Mouse (Mus musculus): ENCODE measurements around the gene Hfe.
A peak's percentile ranks its signal among the peaks of the same experiment; 100 is the strongest.
"Not testable (repeated sequence)": the region's sequence is repeated elsewhere in the genome, so short reads cannot be mapped to it uniquely, and the experiment has no call there.

The Hfe gene

DNA sequence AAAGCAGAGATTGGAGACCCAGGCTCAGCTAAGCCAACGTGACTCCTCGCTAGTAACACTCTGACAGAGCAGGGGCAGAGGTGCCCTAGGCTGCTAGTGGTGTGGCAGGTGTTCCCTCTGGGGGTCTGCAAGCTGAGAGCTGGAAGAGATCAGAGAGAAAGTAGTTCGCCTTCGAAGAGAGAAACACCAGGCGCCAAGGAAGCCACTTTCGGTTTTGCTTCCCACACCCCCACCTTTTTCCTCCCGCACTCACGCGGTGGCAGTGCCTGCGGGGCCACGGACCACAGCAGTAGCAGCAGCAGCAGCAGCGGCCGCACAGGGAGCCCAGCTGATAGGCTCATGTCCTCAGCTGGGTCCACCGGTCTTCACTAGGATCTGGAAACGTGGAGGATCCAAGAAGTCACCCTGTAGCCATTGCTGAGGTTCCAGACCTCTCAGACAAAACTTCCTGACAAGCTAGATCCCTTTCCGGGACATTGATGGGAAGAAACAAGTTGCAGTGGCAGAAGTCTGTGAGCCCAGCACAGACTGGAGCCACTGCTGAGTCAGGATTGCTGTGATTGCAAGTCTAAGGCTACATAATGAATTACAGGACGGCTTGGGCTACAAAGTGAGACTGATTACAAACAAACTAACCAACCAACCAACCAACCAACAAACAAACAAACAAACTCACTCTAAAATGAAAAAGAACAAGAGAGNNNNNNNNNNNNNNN lies at the start of gene Hfe:
Gene Hfe, minus strand, starts transcription at position 481 of the 716 bp plus-strand sequence.
- DNase-seq (ENCODE audit: low spot score): peak; percentile 24

DNA sequence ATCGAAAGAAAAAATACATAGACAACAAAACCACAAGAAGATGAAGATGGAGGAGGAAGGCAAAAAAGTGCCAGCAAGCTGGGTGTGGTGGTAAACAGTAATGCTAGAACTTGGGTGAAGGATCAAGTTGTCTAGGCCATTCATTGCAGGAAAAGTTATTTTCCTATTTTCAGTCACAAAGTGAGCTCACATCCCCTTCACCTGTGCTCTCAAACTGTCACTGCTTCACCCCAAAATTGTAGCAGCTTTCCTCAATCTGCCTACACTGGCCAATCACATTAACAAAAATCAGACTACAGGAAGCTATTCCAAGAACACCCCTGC lies 49.2 kb upstream of the Hfe start:
- no peak for DNase-seq (ENCODE audit: low spot score)

DNA sequence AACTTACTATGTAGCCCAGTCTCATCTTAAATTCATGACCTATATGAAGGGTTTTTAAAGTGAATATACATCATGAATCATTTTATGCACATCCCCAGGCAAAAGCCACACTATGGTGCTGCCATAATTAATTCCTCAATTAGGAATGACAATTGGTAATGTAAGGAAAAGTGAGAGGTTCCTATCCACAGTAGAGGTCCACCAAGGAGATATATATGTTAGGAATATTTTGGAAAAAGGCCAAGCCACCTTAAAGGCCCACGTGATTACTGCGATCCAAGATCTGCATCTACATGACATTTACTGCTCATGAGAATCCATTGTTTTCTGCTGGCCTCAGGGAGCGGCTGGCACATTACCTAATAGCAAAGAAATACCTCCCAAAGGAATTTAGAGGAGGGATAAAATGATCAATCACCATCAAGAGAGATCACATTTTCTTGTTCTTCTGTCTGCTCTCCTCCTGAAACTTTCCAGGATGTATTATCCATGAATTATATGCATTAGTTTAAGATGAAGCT lies 48.7 kb upstream of the Hfe start:
- DNase-seq (ENCODE audit: low spot score): no peak

DNA sequence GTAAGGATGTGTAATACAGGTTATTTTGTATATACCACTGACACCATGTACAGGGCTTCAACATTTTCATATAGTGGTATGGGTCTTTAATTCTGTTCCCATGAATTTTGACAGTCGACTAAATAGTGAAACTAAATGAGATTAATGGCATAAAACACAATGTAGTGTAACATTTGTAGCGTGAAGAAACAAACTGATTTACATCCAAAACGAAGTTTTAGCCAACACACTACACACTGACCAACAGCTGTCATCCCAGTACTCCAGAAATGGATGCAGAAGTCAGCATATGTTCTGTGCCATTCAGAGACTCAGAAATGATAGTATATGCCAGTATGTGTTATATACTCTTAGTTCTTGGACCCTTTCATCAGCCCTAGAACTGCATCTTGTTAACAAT lies 47.3 kb upstream of the Hfe start:
- no peak for DNase-seq (ENCODE audit: low spot score)

DNA sequence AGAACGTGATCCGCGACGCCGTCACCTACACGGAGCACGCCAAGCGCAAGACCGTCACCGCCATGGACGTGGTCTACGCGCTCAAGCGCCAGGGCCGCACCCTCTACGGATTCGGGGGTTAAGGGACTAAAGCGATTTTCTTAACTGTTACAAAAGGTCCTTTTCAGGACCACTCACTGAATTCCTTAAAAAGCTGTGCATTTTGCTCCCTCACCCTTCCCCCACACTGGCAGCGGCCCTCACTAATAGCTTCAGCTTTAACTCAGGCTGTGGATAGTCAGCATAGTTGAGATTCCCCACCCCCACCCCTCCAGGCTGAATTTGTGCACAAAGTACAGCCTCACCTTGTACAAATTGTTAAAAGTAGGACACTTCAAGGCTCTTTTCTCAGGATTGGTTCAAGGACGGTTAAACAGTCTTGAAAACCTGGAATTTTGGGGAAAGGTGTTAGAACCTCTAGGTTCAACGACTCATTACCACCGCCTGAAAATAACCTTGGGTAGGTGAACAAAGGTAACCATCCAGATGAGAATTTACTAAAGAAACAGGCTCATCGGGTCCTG lies 46.6 kb upstream of the Hfe start:
- no peak for DNase-seq (ENCODE audit: low spot score)

DNA sequence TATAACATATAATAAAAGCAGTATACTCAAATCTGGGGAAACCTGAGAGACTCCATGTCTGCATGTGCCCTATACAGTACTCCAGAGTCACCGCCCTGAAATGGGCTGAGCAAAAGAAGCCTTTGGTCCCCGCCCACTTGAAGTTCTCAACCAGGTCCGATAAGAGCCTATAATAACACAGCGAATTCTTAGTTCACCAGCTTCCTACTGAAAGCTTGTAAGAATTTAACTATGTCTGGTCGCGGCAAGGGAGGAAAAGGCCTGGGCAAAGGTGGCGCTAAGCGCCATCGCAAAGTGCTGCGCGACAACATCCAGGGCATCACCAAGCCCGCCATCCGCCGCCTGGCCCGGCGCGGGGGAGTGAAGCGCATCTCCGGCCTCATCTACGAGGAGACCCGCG lies 46.1 kb upstream of the Hfe start, which contains the start of gene Hist1h4b:
Gene Hist1h4b, plus strand, starts transcription at position 224 of the 400 bp plus-strand sequence.
- DNase-seq (ENCODE audit: low spot score): peak; percentile 80

DNA sequence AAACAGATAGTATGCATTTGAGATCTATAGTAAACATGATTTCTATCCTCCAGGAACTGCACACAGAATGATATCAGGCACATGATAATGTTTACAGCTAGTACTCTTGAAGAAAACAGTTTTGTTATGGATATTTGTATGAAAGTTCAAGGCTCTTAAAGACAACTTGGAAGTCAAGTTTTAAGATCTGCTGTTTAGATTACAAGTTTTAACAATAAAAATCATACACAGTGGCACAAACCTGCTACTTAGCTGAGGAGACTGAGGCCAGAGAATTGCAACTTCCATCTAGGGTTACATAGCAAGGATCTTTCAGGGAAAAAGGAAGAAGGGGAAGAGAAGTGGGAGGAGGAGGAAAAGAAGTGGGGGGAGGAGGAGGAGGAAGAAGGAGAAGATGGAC lies 44.3 kb upstream of the Hfe start:
- DNase-seq (ENCODE audit: low spot score): no peak

DNA sequence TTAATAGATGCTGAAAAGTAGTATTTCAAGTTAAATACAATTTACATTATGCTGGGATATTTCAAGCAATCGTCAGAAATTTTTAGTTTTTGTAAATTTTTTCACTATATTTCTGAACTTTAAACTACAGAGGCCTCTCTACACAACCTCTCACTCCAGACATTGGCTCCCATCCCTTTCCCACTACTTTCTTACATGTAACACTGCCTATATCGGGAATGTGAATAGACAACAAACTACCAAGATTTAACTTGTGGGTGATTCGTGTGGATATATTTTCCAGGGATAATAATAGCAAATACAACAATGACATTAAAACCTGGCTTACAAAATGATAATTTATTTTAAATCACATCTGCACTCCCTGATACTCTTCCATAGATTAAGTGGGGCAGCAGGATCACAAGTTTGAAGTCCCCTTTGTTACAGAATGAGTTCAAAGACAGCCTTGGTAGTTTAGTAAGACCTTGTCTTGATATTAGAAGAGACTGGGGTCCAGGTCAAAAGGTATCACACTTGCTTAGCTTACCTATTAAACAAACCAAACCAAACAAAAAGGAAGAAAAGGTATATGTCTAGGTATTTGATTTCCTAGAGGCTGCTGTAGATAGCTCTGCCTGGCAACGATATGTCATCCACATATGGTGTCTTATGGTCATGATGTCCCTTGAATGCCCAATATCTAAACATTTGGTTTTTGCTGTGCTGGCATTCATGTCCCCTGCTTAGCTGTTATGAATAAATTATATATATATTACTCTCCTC lies 42.8 kb upstream of the Hfe start:
- no peak for DNase-seq (ENCODE audit: low spot score)

DNA sequence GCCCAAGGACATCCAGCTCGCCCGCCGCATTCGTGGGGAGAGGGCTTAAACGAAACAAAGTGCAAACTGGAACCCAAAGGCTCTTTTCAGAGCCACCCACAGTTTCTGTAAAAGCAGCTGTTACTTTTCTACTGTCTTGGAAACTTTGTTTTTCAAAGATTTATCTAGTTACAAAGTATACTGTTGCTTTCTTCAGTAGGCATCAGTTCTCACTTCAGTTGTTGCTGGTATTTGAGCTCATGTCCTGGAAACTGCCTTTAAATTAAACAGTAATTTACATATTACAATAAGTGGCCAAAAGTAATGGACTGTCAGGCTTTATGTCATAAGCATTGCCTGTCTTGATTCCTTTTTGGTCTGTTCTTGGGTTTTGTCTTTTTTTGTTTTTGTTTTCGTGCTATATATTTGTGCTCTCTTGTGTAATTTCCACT lies 42.1 kb upstream of the Hfe start:
- no peak for DNase-seq (ENCODE audit: low spot score)

DNA sequence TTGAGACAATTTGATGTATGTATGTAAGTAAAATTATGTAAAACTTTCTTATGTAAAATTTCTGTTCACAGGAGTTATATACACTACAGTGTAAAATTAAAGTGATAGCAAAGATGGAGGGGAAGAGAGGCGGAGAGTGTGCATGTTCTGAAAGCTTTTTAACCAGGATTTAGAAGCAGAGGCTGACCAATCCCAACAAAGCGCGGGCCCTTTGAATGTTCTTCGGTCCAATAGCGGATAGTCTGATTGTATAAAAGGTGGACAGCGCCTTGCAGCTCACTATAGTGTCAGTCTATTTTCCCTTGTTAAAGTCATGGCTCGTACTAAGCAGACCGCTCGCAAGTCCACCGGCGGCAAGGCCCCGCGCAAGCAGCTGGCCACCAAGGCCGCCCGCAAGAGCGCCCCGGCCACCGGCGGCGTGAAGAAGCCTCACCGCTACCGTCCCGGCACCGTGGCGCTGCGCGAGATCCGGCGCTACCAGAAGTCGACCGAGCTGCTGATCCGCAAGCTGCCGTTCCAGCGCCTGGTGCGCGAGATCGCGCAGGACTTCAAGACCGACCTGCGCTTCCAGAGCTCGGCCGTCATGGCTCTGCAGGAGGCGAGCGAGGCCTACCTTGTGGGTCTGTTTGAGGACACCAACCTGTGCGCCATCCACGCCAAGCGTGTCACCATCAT lies 41.5 kb upstream of the Hfe start, which contains the start of gene Hist1h3b:
Gene Hist1h3b, plus strand, starts transcription at position 201 of the 675 bp plus-strand sequence.
- peak; percentile 79 for DNase-seq (ENCODE audit: low spot score)

DNA sequence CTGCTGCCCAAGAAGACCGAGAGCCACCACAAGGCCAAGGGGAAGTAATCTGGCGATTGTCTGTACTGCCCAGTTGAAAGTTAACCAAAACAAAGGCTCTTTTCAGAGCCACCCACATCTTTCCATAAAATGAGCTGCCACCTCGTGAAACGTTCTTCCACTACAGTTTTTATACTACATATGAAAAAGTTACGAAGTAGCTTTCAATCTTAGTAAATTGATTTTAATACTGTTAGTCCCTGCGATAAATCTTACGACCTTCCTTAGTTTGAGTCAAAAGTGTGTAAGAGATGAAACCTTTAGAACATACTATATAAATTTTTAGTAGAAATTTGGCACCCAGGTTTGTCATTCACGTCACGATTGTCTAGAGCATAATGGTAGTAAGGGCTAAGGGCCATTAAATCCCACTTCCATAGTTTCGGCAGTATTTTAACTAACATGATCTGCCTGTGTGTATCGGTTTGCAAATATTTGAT lies 40.9 kb upstream of the Hfe start:
- no peak for DNase-seq (ENCODE audit: low spot score)

DNA sequence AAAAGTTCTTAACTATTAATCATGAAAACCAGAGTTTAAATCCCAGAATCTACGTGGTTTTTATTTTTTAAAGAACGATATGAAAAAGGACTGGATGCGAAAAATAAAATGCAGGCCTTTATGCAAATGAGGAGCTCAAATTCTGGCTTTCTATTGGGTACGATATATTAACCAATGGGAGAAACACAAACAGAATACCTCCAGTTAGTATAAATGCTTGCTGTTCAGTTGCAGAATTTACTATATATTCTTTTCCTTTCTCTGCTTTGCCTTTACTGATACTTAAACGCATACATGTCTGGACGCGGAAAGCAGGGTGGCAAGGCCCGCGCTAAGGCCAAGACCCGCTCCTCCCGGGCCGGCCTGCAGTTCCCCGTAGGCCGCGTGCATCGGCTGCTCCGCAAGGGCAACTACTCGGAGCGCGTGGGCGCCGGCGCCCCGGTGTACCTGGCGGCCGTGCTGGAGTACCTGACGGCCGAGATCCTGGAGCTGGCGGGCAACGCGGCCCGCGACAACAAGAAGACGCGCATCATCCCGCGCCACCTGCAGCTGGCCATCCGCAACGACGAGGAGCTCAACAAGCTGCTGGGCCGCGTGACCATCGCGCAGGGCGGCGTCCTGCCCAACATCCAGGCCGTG lies 40.3 kb upstream of the Hfe start, which contains the start of gene Hist1h2ab:
Gene Hist1h2ab, plus strand, starts transcription at position 288 of the 639 bp plus-strand sequence.
- not testable (repeated sequence) for DNase-seq (ENCODE audit: low spot score)

DNA sequence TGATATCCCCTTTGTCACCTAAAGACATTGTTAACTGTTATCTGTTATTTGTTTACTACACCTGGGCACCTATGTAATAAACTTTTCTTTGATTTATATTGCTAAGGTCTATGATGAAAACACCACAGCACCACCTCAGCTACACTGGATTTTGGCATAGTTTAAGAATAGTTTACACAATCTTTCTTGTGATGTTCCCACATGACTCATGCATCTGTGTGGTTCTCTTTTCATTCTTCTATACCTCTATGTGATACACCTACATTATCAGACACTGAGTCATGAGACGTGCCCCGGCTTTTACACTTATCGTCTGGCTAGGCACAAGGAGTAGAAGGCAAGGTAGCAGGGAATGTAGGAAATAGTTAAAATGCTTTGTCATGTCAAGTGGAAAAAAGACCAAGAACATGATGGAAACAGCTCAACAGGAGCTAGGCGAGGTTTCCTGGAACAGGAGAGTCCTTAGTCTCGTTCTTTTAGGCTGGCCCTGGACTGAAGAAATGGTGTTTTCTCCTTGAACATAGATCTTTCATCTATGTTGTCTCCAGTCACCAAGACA lies 39.0 kb upstream of the Hfe start:
- DNase-seq (ENCODE audit: low spot score): no peak

DNA sequence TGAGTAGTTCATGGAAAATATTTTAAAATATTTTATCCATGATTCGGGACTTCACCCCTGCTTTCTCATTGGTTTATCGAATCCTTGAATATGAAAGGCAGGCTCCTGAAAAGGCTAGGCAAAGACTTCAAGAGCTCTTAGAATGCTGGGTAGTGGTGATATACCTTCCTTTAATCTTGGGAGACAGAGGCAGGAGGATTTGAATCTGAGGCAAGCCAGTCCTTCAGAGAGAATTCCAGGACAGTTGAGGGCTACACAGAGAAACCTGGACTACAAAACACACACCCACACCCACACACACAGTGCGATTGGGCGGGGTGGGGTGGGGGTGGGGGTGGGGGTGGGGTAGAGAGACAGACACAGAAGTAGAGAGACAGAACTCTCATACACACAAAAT lies 37.2 kb upstream of the Hfe start:
- no peak for DNase-seq (ENCODE audit: low spot score)

DNA sequence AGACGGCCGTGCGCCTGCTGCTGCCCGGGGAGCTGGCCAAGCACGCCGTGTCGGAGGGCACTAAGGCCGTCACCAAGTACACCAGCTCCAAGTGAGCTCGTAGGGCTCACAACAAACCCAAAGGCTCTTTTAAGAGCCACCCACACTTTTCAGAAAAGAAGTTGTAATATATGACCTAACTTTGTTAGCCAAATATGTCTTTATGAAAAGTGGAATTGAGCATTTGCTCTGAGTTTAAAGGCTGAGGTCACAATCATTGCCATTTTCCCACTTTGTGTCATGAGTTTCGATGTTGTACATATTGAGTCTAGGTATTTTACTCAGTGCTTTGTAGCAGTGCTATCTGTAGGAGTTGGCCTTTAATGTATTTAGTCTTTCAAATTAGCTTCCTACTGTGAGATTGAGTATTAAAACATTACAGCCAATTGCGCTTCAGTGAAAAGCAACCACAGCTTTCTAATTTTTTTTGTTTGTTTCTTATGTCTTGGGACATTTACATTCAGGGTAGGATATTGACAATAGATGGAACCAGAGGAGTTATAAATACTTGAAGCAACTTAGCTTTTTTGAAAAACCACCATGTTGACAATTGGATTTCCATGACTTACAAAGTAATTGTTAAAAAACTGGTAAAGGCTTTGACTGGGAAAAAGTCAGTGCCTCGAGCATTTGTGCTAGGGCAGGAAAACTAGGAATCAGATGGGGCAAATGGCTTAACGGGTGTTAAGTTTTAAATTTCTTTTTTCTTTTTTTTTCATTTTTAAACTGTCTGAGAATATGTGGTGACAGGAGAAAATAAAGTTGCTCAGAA lies 36.6 kb upstream of the Hfe start:
- no peak for DNase-seq (ENCODE audit: low spot score)

DNA sequence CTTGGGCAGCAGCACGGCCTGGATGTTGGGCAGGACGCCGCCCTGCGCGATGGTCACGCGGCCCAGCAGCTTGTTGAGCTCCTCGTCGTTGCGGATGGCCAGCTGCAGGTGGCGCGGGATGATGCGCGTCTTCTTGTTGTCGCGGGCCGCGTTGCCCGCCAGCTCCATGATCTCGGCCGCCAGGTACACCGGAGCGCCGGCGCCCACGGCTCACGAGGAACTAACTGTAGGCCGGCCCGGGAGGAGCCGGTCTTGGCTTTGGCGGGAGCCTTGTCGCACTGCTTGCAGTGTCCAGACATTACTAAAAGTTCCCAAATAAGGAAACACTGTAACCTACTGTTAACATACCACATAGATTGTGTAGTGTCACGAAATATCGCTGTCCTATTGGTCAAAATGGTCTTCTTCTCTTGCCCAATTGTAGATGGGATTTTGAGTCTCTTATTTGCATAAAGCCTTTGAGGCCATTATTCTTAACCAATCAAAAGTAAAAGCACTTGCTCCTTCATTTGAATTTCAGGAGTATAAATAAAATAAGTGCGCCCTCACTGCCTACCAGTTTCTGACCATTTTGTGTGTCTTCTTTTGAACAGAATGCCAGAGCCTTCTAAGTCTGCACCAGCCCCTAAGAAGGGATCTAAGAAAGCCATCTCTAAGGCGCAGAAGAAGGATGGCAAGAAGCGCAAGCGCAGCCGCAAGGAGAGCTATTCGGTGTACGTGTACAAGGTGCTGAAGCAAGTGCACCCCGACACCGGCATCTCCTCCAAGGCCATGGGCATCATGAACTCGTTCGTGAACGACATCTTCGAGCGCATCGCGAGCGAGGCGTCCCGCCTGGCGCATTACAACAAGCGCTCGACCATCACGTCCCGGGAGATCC lies 35.8 kb upstream of the Hfe start, which contains the start of gene Hist1h2bb:
Gene Hist1h2bb, plus strand, starts transcription at position 534 of the 880 bp plus-strand sequence.
- peak; percentile 58 for DNase-seq (ENCODE audit: low spot score)

DNA sequence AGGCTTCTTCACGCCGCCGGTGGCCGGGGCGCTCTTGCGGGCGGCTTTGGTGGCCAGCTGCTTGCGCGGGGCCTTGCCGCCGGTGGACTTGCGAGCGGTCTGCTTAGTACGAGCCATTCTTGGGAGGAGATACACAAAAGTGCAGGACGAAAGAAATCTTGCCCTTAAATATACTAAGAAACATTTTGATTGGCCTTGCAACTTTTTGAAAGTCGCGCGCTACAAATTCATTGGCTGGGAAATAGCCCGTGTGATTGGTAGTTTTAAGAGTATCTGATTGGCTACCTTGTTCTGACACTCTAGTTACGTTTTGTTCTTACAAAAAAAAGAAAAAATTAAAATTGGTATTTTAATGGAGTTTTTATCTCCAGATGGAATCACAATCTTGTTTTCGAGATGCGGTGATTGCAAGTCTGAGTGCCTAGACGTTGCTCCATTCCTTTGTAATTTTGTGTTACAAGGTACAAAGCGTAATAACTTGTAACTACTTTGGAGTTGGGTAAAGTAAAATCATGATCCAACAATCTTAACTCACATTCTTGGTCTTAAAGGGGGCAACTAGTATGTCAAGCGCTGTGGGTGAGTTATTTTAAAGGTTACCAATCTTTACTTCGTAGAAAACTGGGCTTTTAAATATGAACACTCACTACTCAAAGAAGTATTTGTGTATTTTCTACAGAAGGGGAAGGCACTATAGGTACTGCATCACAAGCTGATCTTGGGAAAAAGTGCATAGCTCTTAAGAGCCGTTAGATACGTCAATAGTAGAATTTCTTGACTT lies 34.9 kb upstream of the Hfe start, which contains the start of gene Hist1h3c:
Gene Hist1h3c, minus strand, starts transcription at position 222 of the 781 bp plus-strand sequence.
- peak; percentile 70 for DNase-seq (ENCODE audit: low spot score)
